In the genomic region with DNA sequence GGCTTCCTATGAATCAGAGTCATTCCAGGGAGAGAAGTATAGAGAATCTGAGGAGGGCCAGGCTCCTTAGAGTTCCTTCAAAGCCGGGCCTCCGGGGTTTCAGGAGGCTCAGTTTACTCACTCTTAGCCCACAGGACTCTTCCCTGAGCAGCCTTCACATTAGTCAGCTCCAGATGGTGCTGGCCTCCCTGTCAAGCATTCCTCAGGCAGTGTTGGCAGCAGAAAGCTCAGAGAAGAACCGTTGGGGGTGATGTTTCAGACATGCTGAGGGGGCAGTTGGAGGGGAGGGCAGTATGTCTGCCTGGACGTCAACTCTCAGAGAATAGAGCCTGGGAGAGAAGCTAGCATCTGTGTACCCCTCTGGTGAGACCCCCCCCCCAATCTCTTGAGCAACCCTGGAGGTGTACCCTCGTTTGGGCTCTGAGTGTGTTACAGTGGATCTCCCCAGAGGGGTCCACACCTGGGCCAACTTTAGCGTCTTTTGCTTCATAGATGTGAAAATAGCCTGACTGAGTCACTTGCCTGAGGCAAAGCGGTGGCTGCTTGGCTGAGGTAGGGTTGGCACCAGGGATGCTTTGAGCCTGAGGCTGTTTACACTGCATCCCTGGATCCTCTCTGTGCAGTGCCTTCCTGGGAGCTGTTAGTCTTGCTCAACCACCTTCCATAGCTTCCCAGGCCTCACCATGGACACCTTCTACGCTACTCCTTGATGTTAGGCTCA, we compare ENCODE assay signal across 12 mouse cellular contexts.
A peak's percentile ranks its signal among the peaks of the same experiment; 100 is the strongest.
DNase-seq lines count a peak whose midpoint lies in the region; ATAC-seq and TF ChIP-seq lines count a peak whose summit lies in the region.
"Had no signal": no experiment of that assay in that cellular context is flagged by ENCODE, and none has a peak within 500 bp of the region (broad histone marks: within the 10 kb centered on the region; RNA-seq: fewer than 3 reads in every experiment).

No protein-coding gene starts in this region.

- no peaks in the 10 kb centered on the region for H3K27me3 ChIP-seq in kidney, adult 2 months (replicated peaks; ENCODE audit: control insufficient read depth, insufficient read depth, low read length)
- H3K27me3 ChIP-seq: embryonic facial prominence, embryonic 13.5 days; intestine, embryonic 15.5 days had no signal

- TF ChIP-seq POLR2A in kidney, adult 2 months (IDR thresholded peaks at IDR 0.05; ENCODE audit: low read depth, low read length) = no peak

- WGBS in kidney, adult 2 months = 76% methylated on average over 8 of the region's 8 CpGs

- TF ChIP-seq CTCF in kidney, adult 2 months (conservative IDR thresholded peaks at IDR 0.05; ENCODE audit: insufficient read depth, insufficient read length, low read depth, low read length) = no peak

- peak; percentile 38 to 47 for DNase-seq in cerebellum, postnatal 25 days
- DNase-seq in cerebellum, adult 11 months = no peak
- DNase-seq in heart, adult 11 months = peak; percentile 80
- DNase-seq in heart, adult 18-20 months = no peak
- peak; percentile 93 for DNase-seq in 3T3-L1 (ENCODE audit: low read depth, low spot score)
- no peak for DNase-seq in embryo, embryonic 11 days
- DNase-seq in kidney, adult 2 months = no peak
- DNase-seq: lung, embryonic 14.5 days; thymus, adult 2 months had no signal

- H3K36me3 ChIP-seq in kidney, adult 2 months (ENCODE audit: control insufficient read depth, insufficient read depth, low read length) = no peaks in the 10 kb centered on the region
- H3K36me3 ChIP-seq: embryonic facial prominence, embryonic 13.5 days; intestine, embryonic 15.5 days had no signal

- ATAC-seq in megakaryocyte-erythroid progenitor cell, adult 5-6 weeks (replicated peaks; ENCODE audit: low FRiP score, low TSS enrichment, poor library complexity, severe bottlenecking) = 0 out of 2 replicates have a peak, but pooled peaks have one; percentile 30
- ATAC-seq: intestine, embryonic 15.5 days had no signal

- H3K4me3 ChIP-seq in kidney, adult 2 months (ENCODE audit: insufficient read depth, low read depth, low read length) = no peak overlapping the region
- H3K4me3 ChIP-seq: embryonic facial prominence, embryonic 13.5 days; intestine, embryonic 15.5 days had no signal

- H3K27ac ChIP-seq in kidney, adult 2 months (ENCODE audit: insufficient read depth, low read depth, low read length) = no peak overlapping the region
- H3K27ac ChIP-seq: embryonic facial prominence, embryonic 13.5 days; intestine, embryonic 15.5 days had no signal

- H3K4me1 ChIP-seq in kidney, adult 2 months (ENCODE audit: control insufficient read depth, insufficient read depth, low read length) = no peaks in the 10 kb centered on the region
- H3K4me1 ChIP-seq: intestine, embryonic 15.5 days had no signal

Comparison
In these comparisons a context has a peak if more than half of its experiments do, and no peak if none do; other contexts are left out.
1. DNase-seq: peak in cerebellum, postnatal 25 days (2 of 2), heart, adult 11 months (single experiment) and 3T3-L1 (single experiment); none in cerebellum, adult 11 months (single experiment), heart, adult 18-20 months (0 of 2), embryo, embryonic 11 days (single experiment) and kidney, adult 2 months (single experiment).